In the genomic region with DNA sequence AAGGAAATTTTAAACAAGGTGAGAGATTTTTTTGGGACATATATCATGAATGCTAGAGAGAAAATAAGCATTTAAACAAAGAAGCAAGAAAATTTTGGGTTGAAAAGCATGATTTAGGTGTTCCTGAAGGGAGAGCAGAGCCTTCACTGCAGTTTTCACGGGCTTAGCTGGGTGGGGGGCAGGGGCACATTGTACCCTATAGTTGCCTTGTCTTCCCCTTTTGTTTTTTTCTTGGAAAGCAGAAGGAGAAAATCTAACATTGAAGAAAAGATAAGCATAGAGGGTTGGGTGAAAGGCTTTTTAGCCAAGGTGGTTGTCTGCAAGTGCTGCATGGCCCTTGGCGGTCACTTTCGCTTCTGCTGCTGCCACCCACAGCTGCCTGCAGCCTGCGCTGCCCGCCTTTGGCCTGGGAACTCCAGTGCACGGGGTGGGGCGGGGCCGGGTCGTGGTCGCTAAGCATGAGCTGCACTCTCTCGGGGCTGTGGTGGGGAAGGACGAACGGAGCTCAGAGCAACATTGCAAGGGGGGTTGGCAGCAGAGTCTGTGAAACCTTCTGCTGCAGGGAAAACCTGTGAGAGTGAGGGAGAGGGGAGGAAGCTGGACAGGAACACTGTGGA, we compare ENCODE assay signal across 8 mouse cellular contexts. TPM values are rescaled to one million over a fixed set of nuclear protein-coding genes. Genes with fewer than 3 reads are reported as not detected.
A peak's percentile ranks its signal among the peaks of the same experiment; 100 is the strongest.
DNase-seq lines count a peak whose midpoint lies in the region; ATAC-seq and TF ChIP-seq lines count a peak whose summit lies in the region.

No protein-coding gene starts in this region.

- ATAC-seq in frontal cortex, adult (ENCODE audit: low TSS enrichment), result peak; percentile 89
- peak; percentile 93 for ATAC-seq in lung, postnatal 0 days

- H3K4me3 ChIP-seq in brown adipose tissue, adult 24 weeks (ENCODE audit: insufficient read depth, low read depth, low read length), result peak overlapping the region; percentile 49
- H3K4me3 ChIP-seq in heart, adult 2 months, result peak overlapping the region; percentile 31
- H3K4me3 ChIP-seq in lung, postnatal 0 days (ENCODE audit: low read depth, low read length), result peak overlapping the region; percentile 34
- peak overlapping the region; percentile 54 for H3K4me3 ChIP-seq in olfactory bulb, adult 2 months (ENCODE audit: insufficient read depth, low read depth, low read length)

- H3K9me3 ChIP-seq in lung, postnatal 0 days (ENCODE audit: low read length), result no peaks in the 10 kb centered on the region

- 5% methylated on average over 13 of the region's 13 CpGs for WGBS in heart, adult 2 months
- under 1% methylated on average over 13 of the region's 13 CpGs for WGBS in lung, postnatal 0 days
- 3% methylated on average over 13 of the region's 13 CpGs for WGBS in olfactory bulb, adult 2 months

- intact Hi-C loops in heart, adult 2 months (cut with DNase I), result no loop called here

- H3K36me3 ChIP-seq in heart, adult 2 months (ENCODE audit: control insufficient read depth, insufficient read depth, low read length), result no peaks in the 10 kb centered on the region
- H3K36me3 ChIP-seq in lung, postnatal 0 days (ENCODE audit: insufficient read depth, low read length), result no peaks in the 10 kb centered on the region

- H3K9ac ChIP-seq in heart, adult 2 months (ENCODE audit: low read depth, low read length), result peak overlapping the region; percentile 45
- H3K9ac ChIP-seq in lung, postnatal 0 days (replicated peaks; ENCODE audit: low read depth), result no peak overlapping the region

- H3K4me2 ChIP-seq in lung, postnatal 0 days (replicated peaks; ENCODE audit: low read depth, low read length), result peak overlapping the region; percentile 61

- no peak for TF ChIP-seq POLR2A in heart, adult 2 months (IDR thresholded peaks at IDR 0.05; ENCODE audit: insufficient read depth, low read depth, low read length)
- TF ChIP-seq POLR2A in olfactory bulb, adult 2 months (IDR thresholded peaks at IDR 0.05; ENCODE audit: insufficient read depth, low read depth, low read length), result no peak

- no peaks in the 10 kb centered on the region for H3K79me2 ChIP-seq in heart, adult 2 months (replicated peaks; ENCODE audit: control insufficient read depth, insufficient read depth, low read length)

- no peak overlapping the region for H3K27ac ChIP-seq in brown adipose tissue, adult 24 weeks (replicated peaks; ENCODE audit: low read depth, low read length)
- H3K27ac ChIP-seq in heart, adult 2 months, result no peak overlapping the region
- H3K27ac ChIP-seq in lung, postnatal 0 days (ENCODE audit: low read length), result no peak overlapping the region
- no peak overlapping the region for H3K27ac ChIP-seq in olfactory bulb, adult 2 months (ENCODE audit: insufficient read depth, low read depth, low read length)

- DNase-seq in frontal cortex, postnatal 25 days (ENCODE audit: low spot score in 2 of 2), result no peak
- DNase-seq in heart, adult 2 months, result peak; percentile 56 to 67
- peak; percentile 55 to 62 for DNase-seq in kidney, adult 8-10 months
- peak; percentile 72 for DNase-seq in lung, postnatal 0 days (ENCODE audit: low spot score)
- peak; percentile 56 to 60 for DNase-seq in thymus, postnatal 36 days

- no peaks in the 10 kb centered on the region for H3K27me3 ChIP-seq in heart, adult 2 months (ENCODE audit: control insufficient read depth, insufficient read depth, low read length)
- no peaks in the 10 kb centered on the region for H3K27me3 ChIP-seq in lung, postnatal 0 days (replicated peaks; ENCODE audit: insufficient read depth, low read length)

- H3K4me1 ChIP-seq in brown adipose tissue, adult 24 weeks (ENCODE audit: control insufficient read depth, insufficient read depth, insufficient read length, low read length), result no peaks in the 10 kb centered on the region
- no peaks in the 10 kb centered on the region for H3K4me1 ChIP-seq in heart, adult 2 months (ENCODE audit: control insufficient read depth, insufficient read depth, low read length)
- H3K4me1 ChIP-seq in lung, postnatal 0 days (ENCODE audit: insufficient read depth, low read depth, low read length), result no peaks in the 10 kb centered on the region
- peaks cover 3% of the 10 kb centered on the region; the same call in 1 of the 2 replicates for H3K4me1 ChIP-seq in olfactory bulb, adult 2 months (ENCODE audit: control insufficient read depth, insufficient read depth, low read length)

- TF ChIP-seq EP300 in heart, adult 2 months (IDR thresholded peaks at IDR 0.05; ENCODE audit: insufficient read depth, low read depth, low read length), result no peak
- TF ChIP-seq EP300 in lung, postnatal 0 days (IDR thresholded peaks at IDR 0.05), result no peak

- TF ChIP-seq CTCF in heart, adult 2 months (IDR thresholded peaks at IDR 0.05), result 0 out of 2 replicates have a peak, but pooled peaks have one; percentile 5
- TF ChIP-seq CTCF in lung, postnatal 0 days (IDR thresholded peaks at IDR 0.05), result peak; percentile 53
- no peak for TF ChIP-seq CTCF in olfactory bulb, adult 2 months (IDR thresholded peaks at IDR 0.05; ENCODE audit: insufficient read depth, low read depth, low read length)

RNA-seq across cellular contexts. Expression of a gene that starts 3.3 kb away (rescaled TPM):
- not detected in 2 replicates for polyA plus RNA-seq in brown adipose tissue, adult 24 weeks (2012; ENCODE audit: insufficient read depth, insufficient read length, missing spikeins)
- not detected for total RNA-seq in heart, adult 2 months (2021)
- polyA plus RNA-seq in heart, adult 2 months (2012; rRNA removed), result 0.09 and 1.2 TPM in 2 replicates
- 0.35 and 0.37 TPM in 2 replicates for polyA plus RNA-seq in lung, postnatal 0 days (2015; fragmentation: Nextera tagmentation; extraction: Ambion mirVana)
- polyA plus RNA-seq in olfactory bulb, adult 2 months (2012; ENCODE audit: insufficient read depth, insufficient read length, low replicate concordance, missing spikeins), result not detected in 2 replicates

RNA-seq across cellular contexts. Expression of a gene that starts 51.7 kb away (rescaled TPM):
- not detected in 2 replicates for polyA plus RNA-seq in brown adipose tissue, adult 24 weeks (2012; ENCODE audit: insufficient read depth, insufficient read length, missing spikeins)
- under 1 TPM in 1 of 2 experiments, not detected in 1; 0.26 TPM for total RNA-seq in heart, adult 2 months (2021)
- 0.06 and 0.10 TPM in 2 replicates for polyA plus RNA-seq in heart, adult 2 months (2012; rRNA removed)
- polyA plus RNA-seq in lung, postnatal 0 days (2015; fragmentation: Nextera tagmentation; extraction: Ambion mirVana), result not detected in 2 replicates
- not detected in 2 replicates for polyA plus RNA-seq in olfactory bulb, adult 2 months (2012; ENCODE audit: insufficient read depth, insufficient read length, low replicate concordance, missing spikeins)

Comparison
In these comparisons a context has a peak if more than half of its experiments do, and no peak if none do; other contexts are left out.
1. DNase-seq: peak in heart, adult 2 months (2 of 2), kidney, adult 8-10 months (2 of 2), lung, postnatal 0 days (single experiment) and thymus, postnatal 36 days (2 of 2); none in frontal cortex, postnatal 25 days (0 of 2).
2. Peak in every context shown above with its lines, with median percentiles within 50 percentile points of each other: H3K4me3 ChIP-seq.